Mouse (Mus musculus) embryonic fibroblast, embryonic 13.5 days (primary cell): Measurements from ENCODE around the gene Ralgapa1. TPM values are rescaled to one million over a fixed set of nuclear protein-coding genes. Genes with fewer than 3 reads are reported as not detected.
"Not testable (repeated sequence)": the region's sequence is repeated elsewhere in the genome, so short reads cannot be mapped to it uniquely, and the experiment has no call there.

Experiments
- H3K27ac ChIP-seq: 2 replicates; pipeline ENCODE4 v1.5.1; 2012; ENCODE audit warnings: low read length, control low read depth, inconsistent platforms; ENCODE audit not compliant: insufficient read depth
- H3K4me1 ChIP-seq: 2 replicates; pipeline ENCODE4 v1.6.1; 2011; ENCODE audit warnings: low read length; ENCODE audit not compliant: control insufficient read depth, insufficient read depth
- H3K4me3 ChIP-seq: 2 replicates; pipeline ENCODE4 v1.5.1; 2011; ENCODE audit warnings: mild to moderate bottlenecking, control low read depth, low read length; ENCODE audit not compliant: insufficient read depth
- CTCF ChIP-seq: IDR thresholded peaks from 2 replicates; pipeline ENCODE4 v1.5.1; 2011; ENCODE audit warnings: mild to moderate bottlenecking, control low read depth, low read length, moderate library complexity, borderline replicate concordance; ENCODE audit not compliant: insufficient read depth
- POLR2A ChIP-seq: IDR thresholded peaks from 2 replicates; pipeline ENCODE4 v1.6.1; 2011; ENCODE audit warnings: low read depth, mild to moderate bottlenecking, control low read depth, low read length, moderate library complexity
- polyA plus RNA-seq: library from polyadenylated mRNA; stranded (reverse); fragments of >200 nt; gene quantifications from 2 replicates; pipeline ENCODE4 v1.2.4, GENCODE M21; 2011; ENCODE audit warnings: low read depth; ENCODE audit not compliant: missing spikeins, insufficient read length

Ralgapa1 gene
- polyA plus RNA-seq, 1 experiment, result 32.3 TPM

DNA sequence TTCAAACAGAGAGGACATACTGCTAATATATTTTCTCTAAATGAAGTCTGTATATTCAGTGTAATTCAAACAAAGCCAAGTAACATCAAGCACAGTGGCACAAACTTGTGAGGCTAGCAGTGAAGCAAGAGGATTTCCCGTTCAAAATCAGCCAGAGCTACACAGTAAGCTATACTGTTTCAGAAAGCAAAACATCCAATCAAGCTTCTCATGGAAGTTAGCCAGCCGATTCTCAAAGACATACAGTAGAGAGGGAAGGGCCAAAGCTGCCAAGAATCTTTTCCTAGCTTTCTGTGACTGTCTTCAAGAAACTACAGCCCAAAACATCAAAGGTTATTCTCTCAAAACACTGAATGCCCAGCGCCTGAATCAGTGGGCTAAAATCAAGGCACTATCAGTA is 15.9 kb downstream of the Ralgapa1 start:
- Histone ChIP-seq H3K4me3 (no peak overlapping the region), H3K27ac (no peak overlapping the region), H3K4me1 (peaks cover 9% of the 10 kb centered on the region)
- TF ChIP-seq POLR2A, result no peak
- no peak for TF ChIP-seq CTCF

DNA sequence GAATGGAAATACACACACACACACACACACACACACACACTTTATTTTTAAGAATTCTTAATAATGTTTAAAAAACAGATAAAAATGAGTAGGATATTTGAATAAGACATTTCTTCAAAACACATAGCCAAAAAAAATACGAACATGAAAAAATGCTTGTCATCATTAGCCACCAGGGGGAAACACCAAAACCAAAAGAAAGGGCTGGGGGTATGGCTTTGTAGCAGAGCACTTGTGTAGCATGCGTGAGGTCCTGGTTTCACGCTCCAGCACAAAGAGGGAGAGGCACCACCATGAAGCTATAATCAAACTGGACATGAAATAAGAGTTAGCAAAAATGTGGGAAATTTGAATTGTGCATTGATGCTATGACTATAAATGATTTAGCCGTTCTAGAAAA is 19.8 kb downstream of the Ralgapa1 start:
- H3K4me1 ChIP-seq, result peaks cover 8% of the 10 kb centered on the region
- no peak overlapping the region for H3K27ac ChIP-seq
- H3K4me3 ChIP-seq, result no peak overlapping the region
- TF ChIP-seq CTCF (no peak), POLR2A (no peak)

DNA sequence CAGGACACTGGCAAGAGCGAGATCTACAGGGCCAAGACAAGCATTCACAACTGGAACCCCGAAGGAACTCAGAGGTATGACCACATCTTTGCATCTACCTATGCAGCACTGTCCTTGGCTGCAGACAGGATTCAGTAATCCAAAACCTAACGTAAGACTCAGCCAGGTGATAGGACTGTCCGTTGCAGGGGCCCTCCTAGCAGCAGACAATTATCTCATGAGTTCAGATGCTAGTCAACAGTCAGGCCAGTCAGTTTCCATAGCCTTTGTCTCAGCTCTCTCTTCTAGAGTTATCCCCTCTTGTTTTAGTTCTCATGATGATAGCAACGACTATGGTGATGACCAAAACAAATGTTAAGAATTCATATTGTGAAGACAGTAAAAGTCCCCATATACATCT is 20.8 kb downstream of the Ralgapa1 start:
- TF ChIP-seq CTCF (no peak), POLR2A (no peak)
- no peak overlapping the region for H3K27ac ChIP-seq
- peaks cover 4% of the 10 kb centered on the region; the same call in 1 of the 2 replicates for H3K4me1 ChIP-seq

DNA sequence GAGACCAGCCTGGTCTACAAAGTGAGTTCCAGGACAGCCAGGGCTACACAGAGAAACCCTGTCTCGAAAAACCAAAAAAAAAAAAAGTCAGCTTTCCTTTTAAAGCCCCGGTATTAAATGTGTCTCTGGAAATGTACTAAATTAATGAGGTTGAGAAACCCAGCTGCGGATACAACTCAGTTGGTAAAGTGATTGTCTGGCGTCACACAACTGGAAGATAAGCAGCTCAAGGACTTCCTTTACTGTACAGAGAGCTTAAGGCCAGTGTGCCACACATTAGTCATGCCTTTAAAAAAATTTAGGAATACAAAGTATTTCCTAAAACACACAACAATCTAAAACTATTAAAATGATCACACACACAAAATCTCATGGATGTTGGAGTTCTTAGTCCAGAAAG is 22.2 kb downstream of the Ralgapa1 start:
- no peak for TF ChIP-seq POLR2A
- no peak for TF ChIP-seq CTCF
- H3K4me1 ChIP-seq, result peaks cover 2% of the 10 kb centered on the region; the same call in 1 of the 2 replicates
- no peak overlapping the region for H3K27ac ChIP-seq
- no peak overlapping the region for H3K4me3 ChIP-seq

More for the DNA sequence above, 20.8 kb downstream of the Ralgapa1 start:
- no peak overlapping the region for H3K4me3 ChIP-seq

DNA sequence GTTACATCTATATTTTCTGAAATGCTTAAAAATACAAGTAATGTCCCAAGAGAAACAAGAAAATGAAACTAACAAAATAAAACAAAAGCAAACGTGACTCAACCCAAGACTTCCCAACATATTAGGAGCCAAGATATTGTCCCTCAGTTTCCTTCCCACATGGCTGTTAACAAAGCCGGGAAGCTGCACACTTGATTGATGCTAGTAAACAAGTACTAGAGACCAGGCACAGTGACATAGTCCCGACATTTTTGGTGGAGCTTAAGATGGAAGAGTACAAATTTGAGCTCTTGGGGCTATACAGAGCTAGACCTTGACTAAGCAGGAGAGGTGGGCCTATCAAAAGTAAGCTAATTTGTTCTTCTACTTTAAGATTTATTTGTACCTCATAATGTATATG is 23.9 kb downstream of the Ralgapa1 start:
- Histone ChIP-seq H3K4me3 (no peak overlapping the region), H3K4me1 (peaks cover 2% of the 10 kb centered on the region; the same call in 1 of the 2 replicates), H3K27ac (no peak overlapping the region)
- TF ChIP-seq CTCF (no peak), POLR2A (no peak)

DNA sequence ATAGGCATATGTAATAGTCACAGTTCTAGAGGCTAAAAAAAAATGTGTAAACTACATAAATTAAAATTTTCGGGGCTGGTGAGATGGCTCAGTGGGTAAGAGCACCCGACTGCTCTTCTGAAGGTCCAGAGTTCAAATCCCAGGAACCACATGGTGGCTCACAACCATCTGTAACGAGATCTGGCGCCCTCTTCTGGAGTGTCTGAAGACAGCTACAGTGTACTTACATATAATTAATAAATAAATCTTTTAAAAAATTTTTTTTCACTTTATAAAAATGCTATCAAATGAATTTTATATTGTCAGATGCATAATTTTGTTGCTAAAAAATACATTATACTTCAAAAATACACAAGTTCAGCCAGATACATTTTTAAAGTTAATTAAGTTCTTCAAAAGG is 26.5 kb downstream of the Ralgapa1 start:
- not testable (repeated sequence) for H3K4me1 ChIP-seq, H3K27ac ChIP-seq, H3K4me3 ChIP-seq

DNA sequence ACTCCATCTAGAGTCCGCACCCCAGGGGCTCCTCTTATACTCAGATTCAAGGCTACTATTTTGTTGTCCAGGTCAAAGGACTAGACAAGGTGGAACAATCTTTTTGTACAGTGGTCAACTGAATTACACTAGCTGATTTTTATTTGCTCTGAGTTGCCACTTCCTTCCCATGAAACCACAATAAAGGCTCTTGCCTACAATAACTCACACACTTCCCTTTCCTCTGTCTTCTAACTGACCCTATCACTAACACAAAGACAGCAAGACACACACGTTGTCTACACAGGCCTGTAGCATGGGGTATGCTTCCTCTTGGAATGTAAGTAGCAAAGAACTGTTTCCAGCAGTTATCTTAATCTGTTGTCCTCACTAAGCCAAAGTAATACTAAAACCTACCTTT is 35.7 kb downstream of the Ralgapa1 start:
- Histone ChIP-seq H3K27ac (no peak overlapping the region), H3K4me3 (no peak overlapping the region), H3K4me1 (no peaks in the 10 kb centered on the region)
- TF ChIP-seq POLR2A, result no peak
- TF ChIP-seq CTCF, result no peak

DNA sequence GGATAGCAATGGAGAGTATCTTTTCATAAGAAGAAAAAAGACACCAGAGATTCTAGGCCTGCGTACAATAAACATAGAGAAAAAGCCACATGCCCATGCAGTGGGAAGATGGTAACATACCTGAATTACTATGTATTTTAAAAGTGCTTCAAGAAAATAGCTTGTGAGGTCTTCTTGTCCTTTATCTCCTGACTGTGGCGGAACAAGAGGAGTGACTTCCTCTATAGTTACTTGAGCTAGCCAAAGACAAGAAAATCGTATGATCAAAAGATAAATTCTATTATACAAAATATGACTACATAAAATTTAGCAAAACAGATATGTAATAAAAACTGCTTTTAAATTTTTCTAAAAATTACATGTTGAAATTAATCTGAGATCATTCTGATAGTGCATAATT is 38.3 kb downstream of the Ralgapa1 start:
- H3K4me3 ChIP-seq, result no peak overlapping the region
- H3K27ac ChIP-seq, result no peak overlapping the region
- no peak for TF ChIP-seq POLR2A
- no peak for TF ChIP-seq CTCF
- no peaks in the 10 kb centered on the region for H3K4me1 ChIP-seq

DNA sequence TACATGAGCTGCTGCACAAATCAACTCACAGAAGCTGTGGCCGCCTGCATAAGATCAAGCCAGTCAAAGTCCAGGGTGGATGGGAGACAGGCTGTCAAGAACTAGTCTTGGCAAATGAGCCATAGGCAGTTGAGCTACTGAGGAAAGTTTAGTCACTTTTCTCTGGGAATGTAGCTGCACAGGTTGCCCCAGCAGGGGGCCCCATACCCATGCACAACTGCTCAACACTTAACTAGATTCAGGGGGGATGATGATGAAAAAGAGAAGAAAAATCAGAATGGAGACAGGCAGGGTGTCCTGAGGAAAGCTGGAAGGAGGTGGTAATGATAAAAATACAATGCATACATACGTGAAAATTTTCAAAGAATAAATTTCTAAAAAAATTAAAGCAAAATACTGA is 42.7 kb downstream of the Ralgapa1 start:
- peak; percentile 37 for TF ChIP-seq CTCF
- no peak for TF ChIP-seq POLR2A
- no peak overlapping the region for H3K4me3 ChIP-seq
- H3K4me1 ChIP-seq, result no peaks in the 10 kb centered on the region
- H3K27ac ChIP-seq, result no peak overlapping the region

DNA sequence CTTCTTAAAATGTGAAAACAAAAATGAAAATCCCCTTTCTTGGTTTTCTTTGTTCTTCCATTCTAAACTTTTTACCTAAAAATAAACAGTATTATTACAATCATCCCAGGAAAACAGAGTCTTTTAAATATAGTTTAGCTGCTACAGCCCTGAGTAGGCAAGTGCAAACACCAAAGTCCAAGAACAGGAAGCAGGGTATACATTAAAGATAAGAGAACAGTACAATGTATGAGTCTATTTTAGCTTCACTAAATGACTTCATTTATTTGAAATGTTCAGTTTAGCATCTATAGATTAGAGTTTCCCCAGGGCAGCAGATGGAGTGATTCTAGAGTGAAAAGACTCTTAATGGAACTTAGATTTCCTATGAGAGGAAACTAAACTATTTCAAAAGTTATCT is 43.6 kb downstream of the Ralgapa1 start:
- Histone ChIP-seq H3K4me1 (no peaks in the 10 kb centered on the region), H3K27ac (no peak overlapping the region), H3K4me3 (no peak overlapping the region)
- TF ChIP-seq POLR2A, result no peak

DNA sequence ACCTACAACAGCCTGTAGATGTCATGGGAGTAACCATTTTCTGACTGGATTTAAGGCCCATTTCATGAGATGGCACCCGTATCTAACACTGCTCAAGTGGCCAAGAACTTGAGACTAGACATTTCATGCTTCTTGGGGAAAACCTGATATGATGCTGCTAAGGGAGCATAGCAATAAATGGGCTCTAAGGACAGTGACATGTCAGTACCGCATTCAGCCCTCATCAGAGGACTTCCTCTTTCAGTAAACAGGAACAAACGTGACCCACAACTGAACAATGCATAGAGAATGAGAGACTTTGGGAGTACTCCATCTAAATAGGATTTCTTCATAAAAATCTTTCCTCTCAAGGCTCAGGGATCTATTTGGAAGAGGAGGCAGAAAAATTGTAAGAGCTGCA is 46.7 kb downstream of the Ralgapa1 start:
- TF ChIP-seq CTCF, result no peak
- TF ChIP-seq POLR2A, result no peak
- no peaks in the 10 kb centered on the region for H3K4me1 ChIP-seq
- H3K27ac ChIP-seq, result no peak overlapping the region

DNA sequence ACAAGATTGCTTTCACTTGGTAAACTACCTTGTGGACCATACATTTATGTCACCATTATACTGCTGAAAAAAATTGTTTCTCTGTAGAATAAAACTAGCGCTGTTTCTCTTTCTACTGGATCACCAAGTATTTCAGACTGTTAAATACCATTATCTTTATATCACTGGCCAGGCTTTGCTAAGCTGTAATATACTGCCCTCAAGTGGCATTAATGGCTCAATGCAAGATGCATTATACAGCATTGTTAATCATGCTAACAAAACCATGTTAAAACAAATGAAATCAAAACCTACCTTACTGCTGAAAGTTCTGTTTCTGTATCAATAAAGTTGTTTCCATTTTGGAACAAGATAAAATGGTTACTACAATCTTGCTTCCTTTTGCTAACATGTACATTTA is 100.6 kb downstream of the Ralgapa1 start:
- TF ChIP-seq CTCF (no peak), POLR2A (no peak)
- Histone ChIP-seq H3K4me3 (no peak overlapping the region), H3K27ac (no peak overlapping the region), H3K4me1 (no peaks in the 10 kb centered on the region)

More for the DNA sequence above, 46.7 kb downstream of the Ralgapa1 start:
- no peak overlapping the region for H3K4me3 ChIP-seq
